9 mouse cellular contexts compared by ENCODE assay signal in genomic region chr11:98002627-98003026, GRCm38 (mm10). TPM values are rescaled to one million over a fixed set of nuclear protein-coding genes. Genes with fewer than 3 reads are reported as not detected.
A peak's percentile ranks its signal among the peaks of the same experiment; 100 is the strongest.
DNase-seq lines count a peak whose midpoint lies in the region; ATAC-seq lines count a peak whose summit lies in the region.
"Had no signal": no experiment of that assay in that cellular context is flagged by ENCODE, and none has a peak within 500 bp of the region (broad histone marks: within the 10 kb centered on the region; RNA-seq: fewer than 3 reads in every experiment).

No protein-coding gene starts in this region.

- peaks cover 9% of the 10 kb centered on the region for H3K36me3 ChIP-seq in kidney, embryonic 16.5 days (ENCODE audit: insufficient read depth, low read length)

- peak; percentile 83 for DNase-seq in CD4-positive helper T cell, adult 2 months (ENCODE audit: low read depth, low spot score)
- DNase-seq in R1 (ENCODE audit: low read depth, low spot score) = peak; percentile 89
- DNase-seq in cerebellum, postnatal 4 days (ENCODE audit: low spot score in 2 of 2) = peak; percentile 78 to 87
- DNase-seq in heart, adult 18-20 months = peak; percentile 74 to 89
- peak; percentile 90 for DNase-seq in lung, postnatal 14 days
- peak; percentile 91 for DNase-seq in right cerebral cortex, postnatal 4 days

- ATAC-seq in kidney, embryonic 16.5 days (ENCODE audit: low FRiP score, low TSS enrichment) = peak; percentile 10; the same call in 1 of the 2 replicates
- ATAC-seq in inflammation-experienced regulatory T-cells, adult 6 months = no peak

- WGBS in kidney, embryonic 16.5 days = 29% methylated on average over 12 of the region's 12 CpGs

- H3K9me3 ChIP-seq in kidney, embryonic 16.5 days (ENCODE audit: low read length) = no peaks in the 10 kb centered on the region

- H3K4me3 ChIP-seq in kidney, embryonic 16.5 days (ENCODE audit: low read length) = no peak overlapping the region

- H3K4me1 ChIP-seq in kidney, embryonic 16.5 days (ENCODE audit: insufficient read depth, low read length) = peaks cover 19% of the 10 kb centered on the region

- H3K4me2 ChIP-seq in kidney, embryonic 16.5 days (replicated peaks; ENCODE audit: low read depth, low read length) = peak overlapping the region; percentile 6; the same call in 1 of the 2 replicates

- H3K27ac ChIP-seq in kidney, embryonic 16.5 days (ENCODE audit: low read length) = no peak overlapping the region
- H3K27ac ChIP-seq: macrophage had no signal

- H3K27me3 ChIP-seq in kidney, embryonic 16.5 days (ENCODE audit: insufficient read depth, low read length) = 0 out of 2 replicates have a peak, but pooled peaks cover 3% of the 10 kb centered on the region

- no peak overlapping the region for H3K9ac ChIP-seq in kidney, embryonic 16.5 days (replicated peaks; ENCODE audit: low read length)

RNA-seq across cellular contexts. Expression of gene Arl5c, which starts 6.6 kb away (rescaled TPM):
- 1 to 10 TPM in 1 of 2 experiments, not detected in 1; 1.1 TPM for total RNA-seq in heart, adult 18-20 months (2021)
- 7.3 and 7.4 TPM in 2 replicates for polyA plus RNA-seq in kidney, embryonic 16.5 days (2015; fragmentation: Nextera tagmentation; extraction: Ambion mirVana)
- 10 to 100 TPM; 43.8 to 60.5 (median 53.2) TPM for polyA plus RNA-seq in inflammation-experienced regulatory T-cells, adult 6 months (2017; shearing (Covaris generic))

RNA-seq across cellular contexts. Expression of gene Plxdc1, which starts 16.4 kb away (rescaled TPM):
- 1 to 10 TPM; 3.2 to 4.6 TPM for total RNA-seq in heart, adult 18-20 months (2021)
- polyA plus RNA-seq in kidney, embryonic 16.5 days (2015; fragmentation: Nextera tagmentation; extraction: Ambion mirVana) = 1.8 and 2.3 TPM in 2 replicates
- polyA plus RNA-seq in inflammation-experienced regulatory T-cells, adult 6 months (2017; shearing (Covaris generic)) = 1 to 10 TPM; 1.1 to 8.5 (median 2.2) TPM

RNA-seq across cellular contexts. Expression of gene Cacnb1, which starts 20.2 kb away (rescaled TPM):
- 1 to 10 TPM; 5.1 to 5.9 TPM for total RNA-seq in heart, adult 18-20 months (2021)
- polyA plus RNA-seq in kidney, embryonic 16.5 days (2015; fragmentation: Nextera tagmentation; extraction: Ambion mirVana) = 12.8 TPM in 2 replicates
- 1 to 10 TPM; 1.5 to 2.7 (median 2.4) TPM for polyA plus RNA-seq in inflammation-experienced regulatory T-cells, adult 6 months (2017; shearing (Covaris generic))

RNA-seq across cellular contexts. Expression of gene Rpl19, which starts 23.9 kb away (rescaled TPM):
- total RNA-seq in heart, adult 18-20 months (2021) = 100 to 1,000 TPM; 537 to 590 TPM
- 950 and 1,086 TPM in 2 replicates for polyA plus RNA-seq in kidney, embryonic 16.5 days (2015; fragmentation: Nextera tagmentation; extraction: Ambion mirVana)
- polyA plus RNA-seq in inflammation-experienced regulatory T-cells, adult 6 months (2017; shearing (Covaris generic)) = 1,000 to 10,000 TPM; 2,465 to 4,071 (median 3,234) TPM

RNA-seq across cellular contexts. Expression of gene Stac2, which starts 50.6 kb away (rescaled TPM):
- total RNA-seq in heart, adult 18-20 months (2021) = under 1 TPM; 0.15 to 0.25 TPM
- 3.3 and 4.0 TPM in 2 replicates for polyA plus RNA-seq in kidney, embryonic 16.5 days (2015; fragmentation: Nextera tagmentation; extraction: Ambion mirVana)
- under 1 TPM in 1 of 3 experiments, not detected in 2; 0.23 TPM for polyA plus RNA-seq in inflammation-experienced regulatory T-cells, adult 6 months (2017; shearing (Covaris generic))
